ENCODE assay signal across 9 mouse cellular contexts in genomic region chr14:59478699-59479098, GRCm38 (mm10). TPM values are rescaled to one million over a fixed set of nuclear protein-coding genes. Genes with fewer than 3 reads are reported as not detected.
A peak's percentile ranks its signal among the peaks of the same experiment; 100 is the strongest.
DNase-seq lines count a peak whose midpoint lies in the region; ATAC-seq lines count a peak whose summit lies in the region.
"Had no signal": no experiment of that assay in that cellular context is flagged by ENCODE, and none has a peak within 500 bp of the region (broad histone marks: within the 10 kb centered on the region; RNA-seq: fewer than 3 reads in every experiment).

No protein-coding gene starts in this region.

- H3K9me3 ChIP-seq in stomach, embryonic 15.5 days: no peaks in the 10 kb centered on the region
- H3K9me3 ChIP-seq in midbrain, embryonic 14.5 days (ENCODE audit: control insufficient read depth, low read length): no peaks in the 10 kb centered on the region
- H3K9me3 ChIP-seq in hindbrain, embryonic 12.5 days (replicated peaks): no peaks in the 10 kb centered on the region
- H3K9me3 ChIP-seq: G1E had no signal

- H3K27ac ChIP-seq in stomach, embryonic 15.5 days: peak overlapping the region; percentile 51; the same call in 1 of the 2 replicates
- no peak overlapping the region for H3K27ac ChIP-seq in midbrain, embryonic 14.5 days (replicated peaks; ENCODE audit: low read depth, low read length)
- no peak overlapping the region for H3K27ac ChIP-seq in hindbrain, embryonic 12.5 days

- 38% methylated on average over 6 of the region's 6 CpGs for WGBS in stomach, embryonic 15.5 days
- 70% methylated on average over 6 of the region's 6 CpGs for WGBS in midbrain, embryonic 14.5 days
- WGBS in hindbrain, embryonic 12.5 days: 63% methylated on average over 6 of the region's 6 CpGs

- H3K4me1 ChIP-seq in stomach, embryonic 15.5 days: no peaks in the 10 kb centered on the region
- no peaks in the 10 kb centered on the region for H3K4me1 ChIP-seq in midbrain, embryonic 14.5 days (ENCODE audit: control insufficient read depth, insufficient read depth, low read length)
- no peaks in the 10 kb centered on the region for H3K4me1 ChIP-seq in hindbrain, embryonic 12.5 days

- ATAC-seq in stomach, embryonic 15.5 days (ENCODE audit: insufficient read depth, low FRiP score, low read depth): peak; percentile 56; the same call in 1 of the 2 replicates
- ATAC-seq in midbrain, embryonic 14.5 days (ENCODE audit: low FRiP score, low TSS enrichment): no peak
- no peak for ATAC-seq in hindbrain, embryonic 12.5 days (ENCODE audit: low FRiP score)

- H3K36me3 ChIP-seq in stomach, embryonic 15.5 days: no peaks in the 10 kb centered on the region
- H3K36me3 ChIP-seq in midbrain, embryonic 14.5 days (ENCODE audit: control insufficient read depth, insufficient read depth, low read length): no peaks in the 10 kb centered on the region
- H3K36me3 ChIP-seq in hindbrain, embryonic 12.5 days: no peaks in the 10 kb centered on the region

- H3K4me2 ChIP-seq in stomach, embryonic 15.5 days: no peak overlapping the region
- no peak overlapping the region for H3K4me2 ChIP-seq in midbrain, embryonic 14.5 days (ENCODE audit: low read length)
- H3K4me2 ChIP-seq in hindbrain, embryonic 12.5 days (replicated peaks): no peak overlapping the region

- H3K27me3 ChIP-seq in stomach, embryonic 15.5 days (replicated peaks): no peaks in the 10 kb centered on the region
- H3K27me3 ChIP-seq in midbrain, embryonic 14.5 days (ENCODE audit: control insufficient read depth, insufficient read depth, low read length): no peaks in the 10 kb centered on the region
- no peaks in the 10 kb centered on the region for H3K27me3 ChIP-seq in hindbrain, embryonic 12.5 days

- peak; percentile 26 to 57 for DNase-seq in frontal cortex, adult 2 months (ENCODE audit: extremely low spot score in 1 of 2, low spot score in 1 of 2)
- DNase-seq in frontal cortex, postnatal 14 days (ENCODE audit: low spot score in 2 of 2): no peak
- DNase-seq in Muller cell, postnatal 12 days (ENCODE audit: inconsistent ontology term): peak; percentile 78
- DNase-seq in heart, adult 8-10 months (ENCODE audit: low spot score): peak; percentile 47
- DNase-seq in kidney, postnatal 36 days: peak; percentile 13 to 51
- no peak for DNase-seq in midbrain, embryonic 14.5 days

- H3K4me3 ChIP-seq in stomach, embryonic 15.5 days (replicated peaks): no peak overlapping the region
- H3K4me3 ChIP-seq in midbrain, embryonic 14.5 days (replicated peaks; ENCODE audit: low read depth, low read length): no peak overlapping the region
- H3K4me3 ChIP-seq in hindbrain, embryonic 12.5 days: no peak overlapping the region

- no peak overlapping the region for H3K9ac ChIP-seq in stomach, embryonic 15.5 days
- H3K9ac ChIP-seq in midbrain, embryonic 14.5 days (replicated peaks; ENCODE audit: low read length): no peak overlapping the region
- no peak overlapping the region for H3K9ac ChIP-seq in hindbrain, embryonic 12.5 days

RNA-seq across cellular contexts. Expression of gene Cab39l, which starts 37.9 kb away (rescaled TPM):
- polyA plus RNA-seq in frontal cortex, adult 2 months (2012; rRNA removed): 15.4 and 17.8 TPM in 2 replicates
- 10 to 100 TPM; 21.4 to 29.6 (median 24.4) TPM for total RNA-seq in heart, adult 8-10 months (2022)
- polyA plus RNA-seq in stomach, embryonic 15.5 days (2015; fragmentation: Nextera tagmentation; extraction: Ambion mirVana): 36.2 and 41.0 TPM in 2 replicates
- polyA plus RNA-seq in midbrain, embryonic 14.5 days (2014; fragmentation: Nextera tagmentation; extraction: Ambion mirVana): 19.8 and 26.5 TPM in 2 replicates
- polyA plus RNA-seq in hindbrain, embryonic 12.5 days (2016; fragmentation: Nextera tagmentation; extraction: Ambion mirVana): 35.8 and 39.9 TPM in 2 replicates

RNA-seq across cellular contexts. Expression of gene Setdb2, which starts 38.0 kb away (rescaled TPM):
- 4.9 and 5.7 TPM in 2 replicates for polyA plus RNA-seq in frontal cortex, adult 2 months (2012; rRNA removed)
- total RNA-seq in heart, adult 8-10 months (2022): 10 to 100 TPM in 1 of 4 experiments, 1 to 10 TPM in 3; 6.7 to 10.8 (median 7.6) TPM
- 9.2 and 10.3 TPM in 2 replicates for polyA plus RNA-seq in stomach, embryonic 15.5 days (2015; fragmentation: Nextera tagmentation; extraction: Ambion mirVana)
- polyA plus RNA-seq in midbrain, embryonic 14.5 days (2014; fragmentation: Nextera tagmentation; extraction: Ambion mirVana): 5.4 and 8.6 TPM in 2 replicates
- 9.6 and 11.6 TPM in 2 replicates for polyA plus RNA-seq in hindbrain, embryonic 12.5 days (2016; fragmentation: Nextera tagmentation; extraction: Ambion mirVana)

Comparison
In these comparisons a context has a peak if more than half of its experiments do, and no peak if none do; other contexts are left out.
1. DNase-seq: peak in frontal cortex, adult 2 months (2 of 2), Muller cell, postnatal 12 days (single experiment), heart, adult 8-10 months (single experiment) and kidney, postnatal 36 days (2 of 2); none in frontal cortex, postnatal 14 days (0 of 2) and midbrain, embryonic 14.5 days (single experiment).